Mouse (Mus musculus): ENCODE measurements around the gene Notum. TPM values are rescaled to one million over a fixed set of nuclear protein-coding genes. Genes with fewer than 3 reads are reported as not detected.

Gene Notum
- polyA plus RNA-seq, 1 experiment from 2014 or later: 1.4 TPM

DNA sequence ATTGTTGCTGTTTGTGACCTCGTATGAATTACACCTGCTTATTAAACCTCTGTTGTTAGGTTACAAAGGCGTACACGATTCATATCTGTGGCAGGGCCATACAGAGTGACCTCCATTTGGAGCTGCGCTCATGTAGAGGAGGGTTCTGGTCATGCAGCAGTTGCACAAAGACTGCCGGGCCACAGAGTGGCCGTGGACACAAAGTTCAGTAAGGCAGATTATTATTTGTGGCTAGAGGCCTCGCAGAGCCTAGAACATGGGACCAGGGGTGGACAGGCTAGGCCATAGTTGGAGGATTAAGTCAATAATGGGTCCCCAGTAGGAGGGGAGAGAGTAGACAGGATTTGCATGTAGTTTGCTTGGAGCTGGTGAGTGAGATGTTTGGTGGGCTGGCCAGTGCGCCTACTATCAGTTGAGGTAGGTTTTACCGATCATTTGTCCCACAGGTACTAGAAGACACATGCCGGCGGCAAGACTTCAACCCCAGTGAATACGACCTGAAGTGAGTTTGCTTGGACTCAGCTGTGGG lies 12.7 kb upstream of the Notum start:
- TF ChIP-seq EP300 (optimal IDR thresholded peaks at IDR 0.05) (no peak), CTCF (IDR thresholded peaks at IDR 0.05; ENCODE audit: low read depth) (no peak)
- Histone ChIP-seq H3K4me1 (replicated peaks; ENCODE audit: control insufficient read depth, insufficient read depth) (peaks cover 6% of the 10 kb centered on the region; the same call in 1 of the 2 replicates), H3K27ac (replicated peaks) (peak overlapping the region; percentile 91), H3K9ac (ENCODE audit: low read length) (peak overlapping the region; percentile 79), H3K9me3 (ENCODE audit: control insufficient read depth, low read length) (no peaks in the 10 kb centered on the region), H3K36me3 (ENCODE audit: control insufficient read depth, insufficient read depth, low read length) (0 out of 2 replicates have a peak, but pooled peaks cover 3% of the 10 kb centered on the region), H3K4me3 (ENCODE audit: low read depth, low read length) (peak overlapping the region; percentile 76), H3K27me3 (ENCODE audit: control insufficient read depth, insufficient read depth, low read length) (no peaks in the 10 kb centered on the region), H3K4me2 (replicated peaks; ENCODE audit: low read depth) (peak overlapping the region; percentile 76)
- ATAC-seq (ENCODE audit: low FRiP score, low TSS enrichment): peak; percentile 53
- no peak for DNase-seq (ENCODE audit: low spot score)
- WGBS: 33% methylated on average over 12 of the region's 12 CpGs

DNA sequence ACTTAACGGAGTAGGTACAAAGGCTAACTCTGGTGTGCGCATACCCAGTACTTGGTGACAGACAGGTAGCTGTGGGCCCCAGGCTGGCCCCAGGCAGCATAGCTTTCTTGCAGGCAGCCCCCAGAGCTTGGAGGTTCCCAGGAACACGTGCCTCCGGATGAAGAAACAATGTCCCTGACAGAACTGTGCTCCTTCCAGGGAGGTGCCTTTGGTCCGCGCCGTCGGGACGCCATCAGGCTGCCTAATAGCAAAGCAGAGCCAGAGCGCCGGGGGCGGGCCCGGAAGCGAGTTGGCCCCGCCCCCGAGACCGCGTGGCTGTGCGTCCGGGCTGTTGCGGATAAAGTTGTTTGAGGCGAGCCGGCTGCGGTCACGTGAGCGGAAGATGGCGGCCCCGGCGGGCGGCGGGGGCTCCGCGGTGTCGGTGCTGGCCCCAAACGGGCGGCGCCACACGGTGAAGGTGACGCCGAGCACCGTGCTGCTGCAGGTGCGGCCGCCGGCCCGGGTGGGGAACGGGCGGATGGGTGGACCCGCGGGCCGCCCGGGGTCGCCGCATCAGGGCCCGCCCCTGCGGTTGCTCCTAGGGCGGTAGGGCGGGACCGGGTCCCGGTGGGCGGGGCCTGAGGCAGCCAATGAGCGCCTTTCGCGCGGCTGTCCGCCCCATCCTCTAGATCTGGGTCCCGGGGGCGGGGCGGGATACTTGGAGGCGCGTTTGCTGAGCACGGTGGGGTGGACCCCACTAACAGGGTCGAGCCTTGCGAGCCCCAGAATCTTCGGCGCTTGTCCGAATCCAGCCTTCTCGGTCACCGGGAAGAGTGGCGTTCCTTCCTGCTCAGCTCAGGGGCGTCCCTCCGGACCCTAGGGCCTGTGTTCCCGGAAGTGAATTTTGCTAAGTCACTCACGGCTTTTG lies 12.0 kb upstream of the Notum start, which contains the start of gene Aspscr1:
Aspscr1 (plus strand) TSS at position 287 of the 907 bp plus-strand sequence.
- peak within 1 kb of the TSS; percentile 91 for H3K27ac ChIP-seq (replicated peaks)
- ATAC-seq (ENCODE audit: low FRiP score, low TSS enrichment): peak; percentile 97

DNA sequence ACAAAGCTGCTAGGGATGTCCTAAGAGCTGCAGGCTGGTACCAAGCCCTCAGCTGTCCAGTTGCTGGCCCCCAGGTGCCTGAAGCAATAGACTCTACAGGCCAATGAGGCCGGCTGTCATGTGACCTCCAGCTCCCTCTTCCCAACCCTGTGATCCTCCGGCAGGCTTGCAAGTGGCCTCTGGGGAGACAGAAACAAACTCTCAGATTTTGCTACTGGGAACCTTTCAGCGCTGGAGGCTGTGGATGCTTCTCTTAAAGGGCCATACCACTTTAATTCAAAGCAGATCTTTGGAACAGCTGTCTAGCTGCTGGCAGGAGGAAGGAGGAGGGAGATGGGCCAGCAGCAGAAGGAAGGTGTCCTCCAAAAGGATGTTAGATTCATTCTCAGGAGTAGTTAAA lies 5.6 kb upstream of the Notum start:
- H3K9me3 ChIP-seq (ENCODE audit: control insufficient read depth, low read length): no peaks in the 10 kb centered on the region
- 12% methylated on average over 3 of the region's 3 CpGs for WGBS
- no peaks in the 10 kb centered on the region for H3K4me1 ChIP-seq (replicated peaks; ENCODE audit: control insufficient read depth, insufficient read depth)
- H3K9ac ChIP-seq (ENCODE audit: low read length): no peak overlapping the region
- no peak for TF ChIP-seq CTCF (IDR thresholded peaks at IDR 0.05; ENCODE audit: low read depth)
- TF ChIP-seq EP300 (optimal IDR thresholded peaks at IDR 0.05): no peak
- ATAC-seq (ENCODE audit: low FRiP score, low TSS enrichment): no peak
- no peak overlapping the region for H3K4me3 ChIP-seq (ENCODE audit: low read depth, low read length)
- no peak overlapping the region for H3K27ac ChIP-seq (replicated peaks)
- H3K36me3 ChIP-seq (ENCODE audit: control insufficient read depth, insufficient read depth, low read length): no peaks in the 10 kb centered on the region
- H3K27me3 ChIP-seq (ENCODE audit: control insufficient read depth, insufficient read depth, low read length): no peaks in the 10 kb centered on the region
- no peak for DNase-seq (ENCODE audit: low spot score)
- no peak overlapping the region for H3K4me2 ChIP-seq (replicated peaks; ENCODE audit: low read depth)

More for the DNA sequence above, 12.0 kb upstream of the Notum start, which contains the start of gene Aspscr1:
- peak; percentile 96 for DNase-seq (ENCODE audit: low spot score)
- Histone ChIP-seq H3K9ac (ENCODE audit: low read length) (peak within 1 kb of the TSS; percentile 79), H3K4me3 (ENCODE audit: low read depth, low read length) (peak within 1 kb of the TSS; percentile 76), H3K27me3 (ENCODE audit: control insufficient read depth, insufficient read depth, low read length) (no peaks in the 10 kb centered on the region), H3K9me3 (ENCODE audit: control insufficient read depth, low read length) (no peaks in the 10 kb centered on the region), H3K36me3 (ENCODE audit: control insufficient read depth, insufficient read depth, low read length) (0 out of 2 replicates have a peak, but pooled peaks cover 3% of the 10 kb centered on the region), H3K4me2 (replicated peaks; ENCODE audit: low read depth) (peak within 1 kb of the TSS; percentile 76), H3K4me1 (replicated peaks; ENCODE audit: control insufficient read depth, insufficient read depth) (peaks cover 6% of the 10 kb centered on the region; the same call in 1 of the 2 replicates)
- TF ChIP-seq EP300 (optimal IDR thresholded peaks at IDR 0.05) (no peak), CTCF (IDR thresholded peaks at IDR 0.05; ENCODE audit: low read depth) (peak; percentile 17; the same call in 1 of the 2 replicates)
- WGBS: 1% methylated on average over 73 of the region's 83 CpGs

DNA sequence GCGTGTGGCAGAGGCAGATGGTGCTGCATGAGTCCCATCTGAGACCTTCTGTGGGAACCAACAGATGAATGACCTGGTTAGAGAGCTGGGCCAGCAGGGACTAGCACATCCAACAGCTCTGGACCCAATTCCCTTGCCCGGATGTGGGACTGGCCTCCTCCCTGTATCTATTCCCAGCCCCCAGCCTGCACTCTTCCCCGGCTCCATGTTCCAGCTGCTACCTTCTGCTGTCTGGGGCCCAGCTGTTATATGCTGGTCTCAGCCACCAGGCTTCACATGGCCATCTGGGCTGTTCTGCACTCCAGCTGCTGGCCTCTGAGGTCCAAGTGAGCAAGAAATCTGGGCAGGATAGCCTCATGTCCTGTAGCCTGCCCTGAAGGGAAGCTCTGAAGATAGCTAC lies 4.4 kb upstream of the Notum start:
- no peak overlapping the region for H3K27ac ChIP-seq (replicated peaks)
- H3K4me3 ChIP-seq (ENCODE audit: low read depth, low read length): no peak overlapping the region
- WGBS: 67% methylated on average over 3 of the region's 3 CpGs
- no peaks in the 10 kb centered on the region for H3K9me3 ChIP-seq (ENCODE audit: control insufficient read depth, low read length)
- no peaks in the 10 kb centered on the region for H3K36me3 ChIP-seq (ENCODE audit: control insufficient read depth, insufficient read depth, low read length)
- no peak for ATAC-seq (ENCODE audit: low FRiP score, low TSS enrichment)
- H3K27me3 ChIP-seq (ENCODE audit: control insufficient read depth, insufficient read depth, low read length): peaks cover 8% of the 10 kb centered on the region
- DNase-seq (ENCODE audit: low spot score): no peak
- H3K4me2 ChIP-seq (replicated peaks; ENCODE audit: low read depth): no peak overlapping the region
- H3K9ac ChIP-seq (ENCODE audit: low read length): no peak overlapping the region
- H3K4me1 ChIP-seq (replicated peaks; ENCODE audit: control insufficient read depth, insufficient read depth): peaks cover 3% of the 10 kb centered on the region; the same call in 1 of the 2 replicates
- TF ChIP-seq EP300 (optimal IDR thresholded peaks at IDR 0.05): no peak
- no peak for TF ChIP-seq CTCF (IDR thresholded peaks at IDR 0.05; ENCODE audit: low read depth)

DNA sequence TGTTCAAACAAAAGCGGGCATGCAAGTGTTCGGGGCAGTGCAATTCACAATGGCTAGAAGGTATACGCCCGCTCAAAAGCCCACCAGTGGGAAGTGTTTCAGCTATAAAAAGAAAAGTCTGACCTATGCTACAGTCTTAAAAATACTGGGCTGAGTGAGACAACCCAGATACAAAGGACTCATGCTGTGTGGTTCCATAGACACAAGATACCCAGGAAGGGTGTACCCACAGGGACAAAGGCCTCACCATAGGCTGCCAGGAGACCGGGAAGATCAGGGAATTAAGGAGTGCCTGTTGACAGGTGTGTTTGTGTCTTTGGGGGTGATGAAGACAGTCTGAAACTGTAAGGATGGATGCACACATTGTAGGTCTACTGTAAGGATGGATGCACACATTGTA lies 2.7 kb upstream of the Notum start:
- Histone ChIP-seq H3K4me2 (replicated peaks; ENCODE audit: low read depth) (no peak overlapping the region), H3K4me1 (replicated peaks; ENCODE audit: control insufficient read depth, insufficient read depth) (peaks cover 3% of the 10 kb centered on the region; the same call in 1 of the 2 replicates), H3K27ac (replicated peaks) (no peak overlapping the region), H3K36me3 (ENCODE audit: control insufficient read depth, insufficient read depth, low read length) (no peaks in the 10 kb centered on the region), H3K4me3 (ENCODE audit: low read depth, low read length) (no peak overlapping the region), H3K27me3 (ENCODE audit: control insufficient read depth, insufficient read depth, low read length) (peaks cover 21% of the 10 kb centered on the region), H3K9me3 (ENCODE audit: control insufficient read depth, low read length) (no peaks in the 10 kb centered on the region), H3K9ac (ENCODE audit: low read length) (no peak overlapping the region)
- TF ChIP-seq EP300 (optimal IDR thresholded peaks at IDR 0.05) (no peak), CTCF (IDR thresholded peaks at IDR 0.05; ENCODE audit: low read depth) (no peak)
- no peak for DNase-seq (ENCODE audit: low spot score)
- ATAC-seq (ENCODE audit: low FRiP score, low TSS enrichment): no peak
- 89% methylated on average over 5 of the region's 5 CpGs for WGBS

Data from stomach, postnatal 0 days (tissue).